In the genomic region with DNA sequence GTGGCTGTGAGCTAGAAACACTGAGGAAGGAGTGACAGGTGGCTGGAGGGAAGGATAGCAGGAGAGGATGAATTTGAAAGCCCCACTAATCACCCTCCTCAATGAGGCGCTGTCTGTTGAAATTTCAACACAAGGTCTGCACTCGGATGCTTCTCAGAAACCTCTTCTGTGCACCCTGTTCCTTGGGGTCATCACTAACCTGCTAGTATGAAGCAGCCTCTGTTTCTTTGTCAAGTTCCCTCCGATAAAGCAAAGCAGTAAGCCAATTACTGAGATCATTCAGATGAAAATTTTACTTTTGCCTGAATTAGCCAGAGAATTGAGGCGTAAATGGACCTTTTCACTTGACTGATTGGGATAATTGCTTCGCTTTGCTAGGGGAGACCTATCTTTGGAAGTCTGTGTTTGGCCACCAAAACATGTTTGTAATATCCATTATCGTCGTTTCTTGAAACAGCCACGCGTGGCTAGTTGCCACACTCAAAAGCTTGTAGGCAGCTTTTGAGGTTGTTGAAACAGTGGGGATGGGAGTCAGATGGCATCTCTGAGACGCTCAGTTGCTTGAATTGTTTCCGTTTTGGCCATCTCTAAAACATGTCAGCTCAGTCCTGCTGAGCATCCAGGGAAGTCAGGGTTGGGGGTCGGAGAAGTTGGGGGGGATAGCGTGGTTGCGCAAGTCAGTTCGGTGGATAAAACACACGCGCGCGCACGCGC, we compare ENCODE assay signal across 10 mouse cellular contexts.
DNase-seq lines count a peak whose midpoint lies in the region; ATAC-seq and TF ChIP-seq lines count a peak whose summit lies in the region.
"Had no signal": no experiment of that assay in that cellular context is flagged by ENCODE, and none has a peak within 500 bp of the region (broad histone marks: within the 10 kb centered on the region; RNA-seq: fewer than 3 reads in every experiment).

No protein-coding gene starts in this region.

- H3K9ac ChIP-seq in hindbrain, postnatal 0 days (replicated peaks; ENCODE audit: low read length), result peak overlapping the region; percentile 24; the same call in 1 of the 2 replicates
- no peak overlapping the region for H3K9ac ChIP-seq in intestine, postnatal 0 days (ENCODE audit: low read depth, low read length)
- H3K9ac ChIP-seq: heart, embryonic 13.5 days had no signal

- DNase-seq in layer of hippocampus, adult 2 months (ENCODE audit: low spot score in 2 of 2), result no peak
- DNase-seq in layer of hippocampus, adult 8-10 months (ENCODE audit: low spot score in 2 of 2), result no peak
- DNase-seq in forebrain, embryonic 10.5 days (ENCODE audit: extremely low spot score, low spot score), result peak; percentile 45
- peak; percentile 64 for DNase-seq in hindbrain, postnatal 0 days (ENCODE audit: low spot score)
- DNase-seq in retina, adult 2 months (ENCODE audit: low read depth, low spot score), result peak; percentile 15
- no peak for DNase-seq in right cerebral cortex, adult 18-20 months
- no peak for DNase-seq in testis, postnatal 10 days (ENCODE audit: low spot score)

- H3K4me3 ChIP-seq in layer of hippocampus, adult 2 months, result peak overlapping the region; percentile 47; the same call in 1 of the 2 replicates
- no peak overlapping the region; the same call in 1 of the 2 replicates for H3K4me3 ChIP-seq in forebrain, embryonic 10.5 days
- peak overlapping the region; percentile 14 for H3K4me3 ChIP-seq in hindbrain, postnatal 0 days (ENCODE audit: low read length)
- H3K4me3 ChIP-seq in intestine, postnatal 0 days (ENCODE audit: low read depth, low read length), result no peak overlapping the region
- H3K4me3 ChIP-seq: heart, embryonic 13.5 days had no signal

- peak overlapping the region; percentile 36; the same call in 1 of the 2 replicates for H3K27ac ChIP-seq in layer of hippocampus, adult 2 months
- peak overlapping the region; percentile 72 for H3K27ac ChIP-seq in forebrain, embryonic 10.5 days
- H3K27ac ChIP-seq in hindbrain, postnatal 0 days, result peak overlapping the region; percentile 85
- H3K27ac ChIP-seq in intestine, postnatal 0 days (ENCODE audit: low read depth, low read length), result no peak overlapping the region
- H3K27ac ChIP-seq: heart, embryonic 13.5 days had no signal

- ATAC-seq in hindbrain, postnatal 0 days, result peak; percentile 33
- ATAC-seq in intestine, postnatal 0 days, result no peak
- ATAC-seq: CD4-positive, CD25-positive, alpha-beta regulatory T cell, adult 4 months had no signal

- H3K9me3 ChIP-seq in forebrain, embryonic 10.5 days, result no peaks in the 10 kb centered on the region
- H3K9me3 ChIP-seq in hindbrain, postnatal 0 days (ENCODE audit: low read length), result no peaks in the 10 kb centered on the region
- no peaks in the 10 kb centered on the region for H3K9me3 ChIP-seq in intestine, postnatal 0 days (ENCODE audit: control insufficient read depth)
- H3K9me3 ChIP-seq: heart, embryonic 13.5 days had no signal

- no peaks in the 10 kb centered on the region for H3K36me3 ChIP-seq in forebrain, embryonic 10.5 days (replicated peaks)
- H3K36me3 ChIP-seq in hindbrain, postnatal 0 days (ENCODE audit: insufficient read depth, low read length), result no peaks in the 10 kb centered on the region
- no peaks in the 10 kb centered on the region for H3K36me3 ChIP-seq in intestine, postnatal 0 days (ENCODE audit: control insufficient read depth, insufficient read depth)
- H3K36me3 ChIP-seq: heart, embryonic 13.5 days had no signal

- peak overlapping the region; percentile 38 for H3K4me2 ChIP-seq in hindbrain, postnatal 0 days (ENCODE audit: low read depth, low read length)
- H3K4me2 ChIP-seq in intestine, postnatal 0 days (replicated peaks; ENCODE audit: low read depth), result no peak overlapping the region
- H3K4me2 ChIP-seq: heart, embryonic 13.5 days had no signal

- H3K4me1 ChIP-seq in forebrain, embryonic 10.5 days, result peaks cover 31% of the 10 kb centered on the region
- H3K4me1 ChIP-seq in hindbrain, postnatal 0 days (ENCODE audit: insufficient read depth, low read length), result peaks cover 3% of the 10 kb centered on the region
- H3K4me1 ChIP-seq in intestine, postnatal 0 days (replicated peaks; ENCODE audit: control insufficient read depth, insufficient read depth, low read length), result no peaks in the 10 kb centered on the region
- H3K4me1 ChIP-seq: heart, embryonic 13.5 days had no signal

- TF ChIP-seq CTCF in layer of hippocampus, adult 2 months (conservative IDR thresholded peaks at IDR 0.05), result no peak
- TF ChIP-seq CTCF in hindbrain, postnatal 0 days (IDR thresholded peaks at IDR 0.05; ENCODE audit: low read depth), result no peak
- TF ChIP-seq CTCF in intestine, postnatal 0 days (IDR thresholded peaks at IDR 0.05; ENCODE audit: low read depth), result no peak

- WGBS in forebrain, embryonic 10.5 days, result 58% methylated on average over 21 of the region's 21 CpGs
- 52% methylated on average over 21 of the region's 21 CpGs for WGBS in hindbrain, postnatal 0 days
- WGBS in intestine, postnatal 0 days, result 93% methylated on average over 21 of the region's 21 CpGs

- H3K27me3 ChIP-seq in forebrain, embryonic 10.5 days (ENCODE audit: poor library complexity, severe bottlenecking), result peaks cover 69% of the 10 kb centered on the region
- H3K27me3 ChIP-seq in hindbrain, postnatal 0 days (ENCODE audit: insufficient read depth, low read length), result no peaks in the 10 kb centered on the region
- no peaks in the 10 kb centered on the region for H3K27me3 ChIP-seq in intestine, postnatal 0 days (replicated peaks; ENCODE audit: control insufficient read depth, insufficient read depth, low read length)
- H3K27me3 ChIP-seq: heart, embryonic 13.5 days had no signal

Comparison
In these comparisons a context has a peak if more than half of its experiments do, and no peak if none do; other contexts are left out.
1. DNase-seq: peak in forebrain, embryonic 10.5 days (single experiment), hindbrain, postnatal 0 days (single experiment) and retina, adult 2 months (single experiment); none in layer of hippocampus, adult 2 months (0 of 2), layer of hippocampus, adult 8-10 months (0 of 2), right cerebral cortex, adult 18-20 months (single experiment) and testis, postnatal 10 days (single experiment).
2. H3K4me3 ChIP-seq: peak in layer of hippocampus, adult 2 months (single experiment) and hindbrain, postnatal 0 days (single experiment); none in forebrain, embryonic 10.5 days (single experiment) and intestine, postnatal 0 days (single experiment).